Mouse (Mus musculus) liver, embryonic 12.5 days (tissue): Measurements from ENCODE around the gene Hacl1. TPM values are rescaled to one million over a fixed set of nuclear protein-coding genes. Genes with fewer than 3 reads are reported as not detected.

Experiments
- ATAC-seq: fragments of 200-750 bp; cut with Nextera tagmentation; 2 replicates; pipeline ENCODE4 v1.8.0; 2017; ENCODE audit warnings: moderate number of reproducible peaks, mild to moderate bottlenecking, moderate library complexity
- H3K27ac ChIP-seq: fragments of 300-500 bp; sonication (generic); 2 replicates; pipeline ENCODE4 v1.5.1; 2016; ENCODE audit warnings: mild to moderate bottlenecking
- H3K27me3 ChIP-seq: fragments of 300-500 bp; sonication (generic); replicated peaks from 2 replicates; pipeline ENCODE4 v1.6.1; 2016; ENCODE audit warnings: mild to moderate bottlenecking, moderate library complexity
- H3K36me3 ChIP-seq: fragments of 300-500 bp; sonication (generic); 2 replicates; pipeline ENCODE4 v1.6.1; 2016; ENCODE audit warnings: mild to moderate bottlenecking, moderate library complexity
- H3K4me1 ChIP-seq: fragments of 300-500 bp; sonication (generic); 2 replicates; pipeline ENCODE4 v1.6.1; 2016
- H3K4me2 ChIP-seq: fragments of 300-500 bp; sonication (generic); 2 replicates; pipeline ENCODE4 v1.6.1; 2016; ENCODE audit warnings: mild to moderate bottlenecking, moderate library complexity
- H3K4me3 ChIP-seq: fragments of 300-500 bp; sonication (generic); 2 replicates; pipeline ENCODE4 v1.5.1; 2016; ENCODE audit warnings: mild to moderate bottlenecking, moderate library complexity
- H3K9ac ChIP-seq: fragments of 300-500 bp; sonication (generic); 2 replicates; pipeline ENCODE4 v1.6.1; 2016; ENCODE audit warnings: mild to moderate bottlenecking, moderate library complexity
- H3K9me3 ChIP-seq: fragments of 300-500 bp; sonication (generic); replicated peaks from 2 replicates; pipeline ENCODE4 v1.6.1; 2016; ENCODE audit warnings: mild to moderate bottlenecking, moderate library complexity
- WGBS: fragments of 180-500 bp; shearing (Covaris S2); methylation state at CpG from one replicate; pipeline ENCODE4 v1.1.7; 2016; ENCODE audit not compliant: insufficient replicate concordance; 5-methylcytosine and 5-hydroxymethylcytosine counted together
- polyA plus RNA-seq: library from polyadenylated mRNA; unstranded; fragments of >200 nt; fragmentation: Nextera tagmentation; extraction: Ambion mirVana; gene quantifications from 2 replicates; pipeline ENCODE4 v1.2.1, GENCODE M21; 2016

The Hacl1 gene
- polyA plus RNA-seq, 1 experiment from 2014 or later, result 7.4 TPM

DNA sequence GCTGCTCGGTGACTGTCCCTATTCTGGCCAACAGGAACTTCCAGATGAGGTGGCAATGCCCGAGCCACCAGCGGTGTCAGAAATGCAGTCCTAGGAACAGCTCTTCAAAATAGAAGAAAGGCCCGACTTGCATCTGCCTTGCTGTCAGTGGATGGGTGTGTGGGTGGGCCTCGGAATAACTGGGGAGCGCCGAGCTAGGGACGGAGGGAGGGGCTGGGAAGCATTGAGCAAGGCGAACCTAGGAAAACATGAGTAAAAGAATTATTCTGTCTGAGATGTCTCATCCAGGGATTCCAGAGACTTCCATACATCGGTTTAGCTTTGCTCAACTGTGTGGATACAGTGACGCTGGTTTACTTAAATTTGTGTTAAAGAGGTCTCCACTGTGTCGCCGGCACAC lies 27.2 kb upstream of the Hacl1 start:
- 69% methylated on average over 13 of the region's 13 CpGs for WGBS
- ATAC-seq, result no peak
- Histone ChIP-seq H3K4me1 (peaks cover 36% of the 10 kb centered on the region), H3K27me3 (no peaks in the 10 kb centered on the region), H3K9ac (no peak overlapping the region), H3K36me3 (peaks cover 13% of the 10 kb centered on the region), H3K4me3 (no peak overlapping the region), H3K27ac (no peak overlapping the region), H3K9me3 (no peaks in the 10 kb centered on the region), H3K4me2 (no peak overlapping the region)

DNA sequence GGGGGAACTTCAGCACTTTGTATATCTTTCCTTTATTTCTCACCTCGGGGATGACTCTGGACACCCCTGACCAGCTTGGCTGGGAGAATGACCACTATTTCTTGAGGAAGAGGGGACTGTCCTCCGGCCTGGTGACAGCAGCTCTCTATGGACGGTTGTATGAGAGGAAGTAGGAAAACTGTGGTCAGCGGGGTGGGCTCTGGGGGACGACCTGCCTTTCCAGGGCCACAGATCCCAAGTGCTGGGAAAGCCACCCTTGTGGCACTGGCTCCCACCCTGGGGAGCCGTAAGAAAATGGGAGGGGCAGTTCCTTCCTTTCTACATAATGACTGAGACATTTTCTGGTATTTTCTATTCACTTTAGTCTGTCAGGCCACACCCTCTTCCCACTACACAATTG lies 26.7 kb upstream of the Hacl1 start:
- H3K27me3 ChIP-seq, result no peaks in the 10 kb centered on the region
- 55% methylated on average over 6 of the region's 6 CpGs for WGBS

DNA sequence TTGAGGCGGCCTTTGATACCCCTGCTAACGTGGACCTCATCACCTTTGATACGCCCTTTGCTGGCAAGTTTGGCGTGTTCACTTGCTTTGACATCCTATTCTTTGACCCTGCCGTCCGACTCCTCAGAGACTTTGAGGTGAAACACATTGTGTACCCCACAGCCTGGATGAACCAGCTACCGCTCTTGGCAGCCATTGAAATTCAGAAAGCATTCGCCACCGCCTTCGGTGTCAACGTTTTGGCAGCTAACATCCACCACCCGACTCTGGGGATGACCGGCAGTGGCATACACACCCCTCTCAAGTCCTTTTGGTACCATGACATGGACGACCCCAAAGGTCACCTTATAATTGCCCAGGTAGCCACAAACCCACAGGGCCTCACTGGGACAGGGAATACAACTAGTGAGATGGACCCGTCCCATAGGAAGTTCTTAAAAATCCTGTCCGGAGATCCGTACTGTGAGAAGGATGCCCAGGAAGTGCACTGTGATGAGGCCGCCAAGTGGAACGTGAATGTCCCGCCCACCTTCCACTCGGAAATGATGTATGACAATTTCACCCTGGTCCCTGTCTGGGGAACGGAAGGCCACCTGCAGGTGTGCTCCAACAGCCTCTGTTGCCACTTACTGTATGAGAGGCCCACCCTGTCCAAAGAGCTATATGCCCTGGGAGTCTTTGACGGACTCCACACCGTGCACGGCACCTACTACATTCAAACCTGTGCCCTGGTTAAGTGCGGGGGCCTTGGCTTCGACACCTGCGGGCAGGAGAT lies 26.0 kb upstream of the Hacl1 start:
- Histone ChIP-seq H3K4me3 (no peak overlapping the region), H3K9ac (no peak overlapping the region), H3K36me3 (peaks cover 13% of the 10 kb centered on the region), H3K4me2 (no peak overlapping the region), H3K9me3 (no peaks in the 10 kb centered on the region), H3K27ac (no peak overlapping the region), H3K27me3 (0 out of 2 replicates have a peak, but pooled peaks cover under 1% of the 10 kb centered on the region), H3K4me1 (peaks cover 47% of the 10 kb centered on the region)
- no peak for ATAC-seq
- WGBS, result 91% methylated on average over 28 of the region's 28 CpGs

More for the DNA sequence above, 26.7 kb upstream of the Hacl1 start:
- H3K9me3 ChIP-seq, result no peaks in the 10 kb centered on the region
- H3K9ac ChIP-seq, result no peak overlapping the region
- no peak for ATAC-seq
- no peak overlapping the region for H3K4me3 ChIP-seq
- no peak overlapping the region for H3K4me2 ChIP-seq
- H3K36me3 ChIP-seq, result peaks cover 13% of the 10 kb centered on the region
- peaks cover 41% of the 10 kb centered on the region for H3K4me1 ChIP-seq
- H3K27ac ChIP-seq, result no peak overlapping the region

DNA sequence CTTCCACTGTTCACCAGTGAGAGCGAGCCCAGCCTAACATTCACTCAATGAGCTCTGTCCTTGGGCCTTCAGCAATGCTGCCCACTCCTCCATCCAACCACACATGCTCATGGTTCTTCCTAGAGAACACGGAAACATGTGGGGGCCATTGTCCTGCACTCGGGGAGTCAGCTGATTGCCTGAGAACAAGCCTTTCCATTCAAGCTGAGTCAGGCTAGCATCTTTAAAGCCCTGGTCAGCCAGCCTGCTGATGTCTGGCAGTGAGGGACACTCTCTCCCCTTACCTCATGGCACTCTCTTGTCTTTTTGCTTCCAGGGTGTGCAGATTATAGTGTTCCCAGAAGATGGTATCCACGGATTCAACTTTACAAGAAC lies 24.5 kb upstream of the Hacl1 start:
- no peak overlapping the region for H3K4me2 ChIP-seq
- peaks cover 57% of the 10 kb centered on the region for H3K4me1 ChIP-seq
- H3K27me3 ChIP-seq, result 0 out of 2 replicates have a peak, but pooled peaks cover 5% of the 10 kb centered on the region
- H3K9ac ChIP-seq, result no peak overlapping the region
- ATAC-seq, result no peak
- H3K27ac ChIP-seq, result no peak overlapping the region
- peaks cover 13% of the 10 kb centered on the region for H3K36me3 ChIP-seq
- H3K9me3 ChIP-seq, result no peaks in the 10 kb centered on the region
- WGBS, result 66% methylated on average over 4 of the region's 4 CpGs
- H3K4me3 ChIP-seq, result no peak overlapping the region

DNA sequence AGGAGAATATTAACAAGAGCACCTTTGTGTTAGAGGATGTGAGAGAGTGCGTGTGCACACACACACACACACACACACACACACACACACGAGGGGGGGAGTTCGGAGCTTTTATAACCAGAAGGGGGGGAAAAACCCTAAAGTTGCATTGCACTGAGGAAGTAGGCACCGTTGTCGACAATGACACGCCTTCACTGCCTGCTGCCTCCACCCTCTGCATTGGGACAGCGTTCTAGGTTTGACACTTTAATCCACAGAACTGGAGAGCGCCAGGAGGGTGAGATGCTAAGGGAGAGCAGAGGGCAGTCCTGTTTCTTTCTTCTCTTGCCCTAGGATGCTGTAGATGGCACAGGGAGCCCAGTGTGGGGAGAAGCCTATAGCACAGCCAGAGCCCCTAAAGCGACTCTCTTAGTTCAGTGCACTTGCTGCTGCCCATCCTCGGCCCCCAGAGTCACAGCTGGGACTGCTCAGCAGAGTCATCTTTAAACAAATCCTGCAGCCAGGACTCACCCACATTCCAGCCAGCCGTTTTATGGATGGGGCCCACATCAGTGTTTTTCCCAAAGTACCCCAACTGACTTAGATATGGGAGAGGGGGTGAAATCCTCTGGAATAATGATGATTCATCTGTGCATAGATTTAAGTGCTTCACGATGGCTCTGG lies 23.9 kb upstream of the Hacl1 start:
- no peak overlapping the region for H3K27ac ChIP-seq
- peaks cover 58% of the 10 kb centered on the region for H3K4me1 ChIP-seq
- H3K4me2 ChIP-seq, result no peak overlapping the region
- H3K4me3 ChIP-seq, result no peak overlapping the region
- 49% methylated on average over 12 of the region's 12 CpGs for WGBS
- 0 out of 2 replicates have a peak, but pooled peaks cover 5% of the 10 kb centered on the region for H3K27me3 ChIP-seq
- no peaks in the 10 kb centered on the region for H3K9me3 ChIP-seq
- ATAC-seq, result no peak
- peaks cover 13% of the 10 kb centered on the region for H3K36me3 ChIP-seq
- no peak overlapping the region for H3K9ac ChIP-seq

DNA sequence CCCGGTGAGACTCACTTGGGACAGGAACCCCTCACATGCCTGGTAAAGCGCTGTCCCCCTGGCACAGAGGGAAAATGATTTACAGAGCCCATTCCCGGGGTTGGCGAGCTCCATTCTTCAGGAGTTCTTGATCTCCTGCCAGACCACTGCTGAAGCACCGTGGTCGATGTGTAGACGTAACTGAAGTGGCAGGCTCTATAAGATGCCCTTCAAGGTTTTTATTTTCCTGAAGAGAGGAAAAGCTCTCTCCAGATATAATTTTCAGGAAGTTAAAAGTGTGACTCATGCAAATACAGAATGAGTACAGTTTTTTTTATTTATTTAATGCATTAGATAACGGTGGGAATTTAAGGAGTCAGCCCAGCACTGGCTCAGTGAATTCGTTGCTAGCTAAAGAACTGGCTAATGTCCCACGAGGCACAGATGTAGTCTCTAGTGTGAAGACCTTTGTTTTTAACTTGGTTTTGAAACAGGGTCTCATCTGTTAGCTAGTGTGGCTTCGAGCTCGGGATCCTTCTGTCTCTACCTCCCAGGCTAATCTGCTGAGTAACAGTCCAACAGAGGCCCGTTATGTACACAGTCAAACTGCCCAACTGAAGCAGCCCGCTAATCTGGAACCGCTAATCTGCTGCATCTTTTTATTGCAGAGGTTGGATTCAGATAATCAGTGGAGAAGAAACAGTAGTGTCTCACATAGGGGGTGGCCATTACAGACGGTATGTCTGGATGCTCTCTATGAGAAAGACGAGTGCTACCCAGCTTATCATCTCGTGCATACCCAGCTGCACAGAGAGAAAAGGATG lies 23.2 kb upstream of the Hacl1 start:
- Histone ChIP-seq H3K36me3 (peaks cover 13% of the 10 kb centered on the region), H3K9ac (no peak overlapping the region), H3K4me2 (no peak overlapping the region), H3K4me1 (peaks cover 65% of the 10 kb centered on the region), H3K9me3 (no peaks in the 10 kb centered on the region), H3K27ac (no peak overlapping the region), H3K27me3 (0 out of 2 replicates have a peak, but pooled peaks cover 5% of the 10 kb centered on the region), H3K4me3 (no peak overlapping the region)
- WGBS, result 55% methylated on average over 18 of the region's 18 CpGs
- ATAC-seq, result no peak; the same call in 1 of the 2 replicates

DNA sequence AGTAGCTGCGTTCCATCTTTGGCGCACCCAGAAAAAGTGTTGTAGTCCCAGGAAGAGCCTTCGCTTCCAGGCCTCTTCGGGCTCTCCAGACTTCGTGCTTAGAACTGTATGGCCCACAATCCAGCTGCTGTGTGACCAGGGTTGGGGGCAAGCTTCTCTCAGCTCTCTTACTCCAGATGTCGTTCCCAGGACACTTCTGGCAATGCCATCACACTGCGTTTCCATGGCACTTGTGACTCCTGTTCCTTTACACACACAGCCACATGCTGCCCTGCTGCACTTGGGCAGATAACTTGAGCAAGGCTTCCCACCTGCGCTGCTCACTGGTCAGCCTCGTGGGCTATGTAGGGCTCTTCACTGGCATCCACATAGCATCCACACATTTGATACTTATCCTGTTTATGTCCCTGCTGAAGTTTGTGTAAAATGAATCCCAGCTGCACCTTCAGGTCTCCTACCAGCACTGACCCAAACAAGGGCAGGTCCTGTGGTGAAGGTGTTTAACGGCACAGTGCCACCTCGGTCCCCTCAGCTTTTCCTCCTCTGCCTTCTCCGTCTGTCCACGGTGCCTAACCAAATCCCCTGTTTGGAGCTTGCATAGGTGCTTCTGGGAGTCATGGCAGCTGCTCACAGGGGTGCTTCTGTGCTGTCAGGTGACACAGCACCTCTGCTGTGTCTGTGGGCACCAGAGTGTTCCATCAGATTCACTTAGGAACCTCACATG lies 22.5 kb upstream of the Hacl1 start:
- Histone ChIP-seq H3K27me3 (0 out of 2 replicates have a peak, but pooled peaks cover 5% of the 10 kb centered on the region), H3K36me3 (peaks cover 13% of the 10 kb centered on the region), H3K9me3 (no peaks in the 10 kb centered on the region), H3K4me1 (peaks cover 60% of the 10 kb centered on the region), H3K27ac (no peak overlapping the region), H3K4me3 (no peak overlapping the region), H3K9ac (no peak overlapping the region), H3K4me2 (no peak overlapping the region)
- 75% methylated on average over 13 of the region's 13 CpGs for whole genome bisulfite sequencing
- ATAC-seq, result no peak

DNA sequence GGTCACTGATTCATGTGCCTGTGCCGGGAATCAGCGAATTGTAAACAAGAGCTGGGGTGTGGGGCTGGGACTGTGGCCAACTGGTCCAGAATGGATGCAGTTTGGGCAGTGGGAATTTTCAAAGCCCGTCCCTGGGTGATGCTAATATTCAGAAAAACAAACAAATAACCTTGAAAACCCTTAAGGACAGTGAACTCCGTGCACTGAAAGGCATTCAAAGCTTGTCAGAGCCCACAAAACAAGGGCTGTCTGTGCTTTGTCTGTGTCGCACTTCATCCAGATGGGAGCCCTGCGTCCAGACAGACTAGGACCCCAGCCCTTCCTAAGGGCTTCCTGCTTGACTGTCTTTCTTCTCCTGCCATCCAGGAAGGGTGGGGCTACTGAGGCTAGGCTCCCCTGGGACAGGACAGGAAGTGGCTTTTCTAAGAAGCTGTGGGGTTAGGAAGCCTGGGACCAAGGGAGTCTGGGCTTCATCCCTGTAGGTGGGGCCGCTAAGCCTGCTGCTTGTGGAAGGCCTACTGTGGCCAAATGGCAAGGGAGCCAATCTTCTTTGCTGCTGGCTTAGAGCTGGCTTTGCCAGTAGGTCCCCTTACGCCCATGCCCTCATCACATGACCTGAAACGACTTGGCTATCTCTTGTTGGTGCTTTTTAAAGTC lies 21.6 kb upstream of the Hacl1 start:
- Histone ChIP-seq H3K4me2 (peak overlapping the region; percentile 71), H3K27ac (peak overlapping the region; percentile 67), H3K9me3 (no peaks in the 10 kb centered on the region), H3K4me1 (peaks cover 55% of the 10 kb centered on the region), H3K36me3 (peaks cover 13% of the 10 kb centered on the region), H3K27me3 (0 out of 2 replicates have a peak, but pooled peaks cover 5% of the 10 kb centered on the region), H3K4me3 (peak overlapping the region; percentile 51; the same call in 1 of the 2 replicates), H3K9ac (0 out of 2 replicates have a peak overlapping the region, but pooled peaks have one; percentile 47)
- 39% methylated on average over 9 of the region's 9 CpGs for WGBS
- ATAC-seq, result no peak

DNA sequence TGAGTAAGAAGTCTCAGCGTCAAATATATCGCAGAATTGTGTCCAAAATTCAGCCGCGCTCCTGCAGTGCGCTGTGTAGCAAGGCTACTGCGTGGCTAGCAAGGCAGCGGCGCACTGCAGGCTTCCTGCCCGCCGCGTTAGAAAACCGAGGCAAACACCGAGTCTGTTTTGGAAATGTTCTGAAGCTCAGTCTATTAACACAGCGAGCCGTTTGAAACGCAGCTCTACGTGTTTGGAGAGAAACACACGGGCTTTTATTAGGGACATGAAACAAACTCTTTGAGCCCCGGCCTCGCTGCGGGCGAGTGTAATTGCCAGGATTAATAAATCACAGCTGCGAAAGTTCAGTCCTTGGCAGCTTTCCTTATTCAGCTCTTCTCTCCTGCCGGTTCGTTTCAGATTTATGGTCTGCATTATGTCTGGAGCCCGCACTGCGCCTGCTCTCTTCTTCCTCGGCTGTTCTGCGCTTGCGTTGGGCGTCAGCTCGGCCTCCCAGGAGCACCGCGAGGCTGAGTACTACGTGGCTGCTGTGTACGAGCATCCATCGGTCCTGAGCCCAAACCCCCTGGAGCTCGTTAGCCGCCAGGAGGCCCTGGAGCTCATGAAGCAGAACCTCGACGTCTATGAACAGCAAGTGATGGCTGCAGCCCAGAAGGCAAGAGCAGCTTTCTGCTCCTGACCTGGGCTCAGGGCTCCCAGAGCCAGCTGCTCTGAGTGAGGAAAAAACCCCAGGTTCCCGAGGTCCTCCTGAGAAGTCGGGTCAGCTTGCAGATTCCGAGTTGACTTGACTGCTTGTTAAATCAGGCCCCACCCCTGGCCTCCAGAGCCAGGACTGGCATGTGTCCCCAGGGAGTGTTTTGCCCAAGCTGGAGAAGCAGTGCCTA lies 20.8 kb upstream of the Hacl1 start:
- peak overlapping the region; percentile 67 for H3K27ac ChIP-seq
- H3K4me1 ChIP-seq, result peaks cover 55% of the 10 kb centered on the region
- WGBS, result 13% methylated on average over 44 of the region's 44 CpGs
- peak overlapping the region; percentile 71 for H3K4me2 ChIP-seq
- H3K36me3 ChIP-seq, result peaks cover 5% of the 10 kb centered on the region
- peak; percentile 69 for ATAC-seq
- H3K27me3 ChIP-seq, result 0 out of 2 replicates have a peak, but pooled peaks cover 5% of the 10 kb centered on the region
- H3K4me3 ChIP-seq, result peak overlapping the region; percentile 51
- H3K9me3 ChIP-seq, result no peaks in the 10 kb centered on the region
- peak overlapping the region; percentile 47 for H3K9ac ChIP-seq

DNA sequence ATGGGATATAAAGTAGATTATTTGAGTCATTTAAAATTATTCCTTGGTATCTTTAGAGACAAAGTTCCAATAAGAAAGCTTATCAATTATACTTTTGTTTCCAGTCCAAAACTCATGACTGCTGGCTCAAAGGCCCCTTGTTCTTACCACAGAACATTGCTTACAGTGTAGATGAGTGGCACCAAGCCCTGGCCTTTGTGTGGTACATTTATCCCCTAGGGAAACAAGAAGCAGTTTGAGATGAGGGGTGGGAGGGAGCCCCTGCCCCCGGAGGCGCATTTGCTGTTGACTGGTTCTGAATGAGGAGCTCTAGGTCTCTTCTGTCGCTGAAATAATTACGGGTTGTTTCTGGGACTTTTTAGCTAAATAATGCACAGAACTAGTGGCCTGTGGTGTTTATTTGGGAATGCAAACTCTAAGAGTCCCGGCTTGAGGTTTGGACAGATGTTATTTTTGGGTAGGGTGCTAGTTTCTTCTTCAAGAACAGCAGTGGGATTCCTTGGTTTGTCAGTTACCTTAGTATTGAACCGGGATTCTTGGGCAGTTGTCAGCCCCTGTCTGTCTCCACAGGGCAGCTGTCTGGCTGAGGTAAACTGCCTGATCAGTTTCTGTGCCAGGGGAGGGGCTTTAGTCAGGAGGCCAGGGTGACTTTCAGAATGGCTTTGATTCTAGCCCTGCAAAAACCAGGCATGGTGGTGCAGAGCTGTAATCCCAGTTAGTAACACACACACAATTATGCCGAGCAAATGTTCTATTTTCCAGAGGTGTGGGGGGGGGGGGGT lies 19.4 kb upstream of the Hacl1 start:
- WGBS, result 74% methylated on average over 7 of the region's 7 CpGs
- Histone ChIP-seq H3K4me1 (peaks cover 53% of the 10 kb centered on the region), H3K4me3 (no peak overlapping the region), H3K9me3 (no peaks in the 10 kb centered on the region), H3K36me3 (no peaks in the 10 kb centered on the region), H3K27ac (no peak overlapping the region), H3K9ac (no peak overlapping the region), H3K27me3 (0 out of 2 replicates have a peak, but pooled peaks cover 5% of the 10 kb centered on the region), H3K4me2 (no peak overlapping the region)
- no peak for ATAC-seq
